Mouse (Mus musculus): ENCODE results near the gene Slc25a35. TPM values are rescaled to one million over a fixed set of nuclear protein-coding genes. Genes with fewer than 3 reads are reported as not detected.
"Not testable (repeated sequence)": the region's sequence is repeated elsewhere in the genome, so short reads cannot be mapped to it uniquely, and the experiment has no call there.

Slc25a35 gene
- total RNA-seq, 2 experiments from 2014 or later: 1.8 to 7.9 TPM

DNA sequence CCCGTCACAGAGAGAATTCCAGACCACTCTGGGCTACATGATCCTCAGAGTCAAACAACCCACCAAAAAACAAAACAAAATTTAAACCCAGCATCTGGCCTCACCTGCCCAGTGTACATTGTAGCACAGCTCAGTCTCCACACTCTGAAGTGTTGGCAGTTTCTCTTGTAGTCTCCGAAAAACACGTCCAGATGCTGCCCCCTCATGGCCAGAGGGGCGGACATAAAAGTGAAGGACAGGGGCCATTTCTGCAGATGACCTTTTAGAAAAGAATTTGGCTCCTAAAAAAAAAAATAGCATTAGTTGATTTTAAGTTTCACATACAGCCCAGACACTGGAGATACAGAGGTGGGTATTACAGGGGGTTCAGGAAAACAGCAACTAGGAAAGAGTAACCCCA is 35.7 kb downstream of the Slc25a35 start:
- ATAC-seq (ENCODE audit: poor library complexity, severe bottlenecking): no peak

DNA sequence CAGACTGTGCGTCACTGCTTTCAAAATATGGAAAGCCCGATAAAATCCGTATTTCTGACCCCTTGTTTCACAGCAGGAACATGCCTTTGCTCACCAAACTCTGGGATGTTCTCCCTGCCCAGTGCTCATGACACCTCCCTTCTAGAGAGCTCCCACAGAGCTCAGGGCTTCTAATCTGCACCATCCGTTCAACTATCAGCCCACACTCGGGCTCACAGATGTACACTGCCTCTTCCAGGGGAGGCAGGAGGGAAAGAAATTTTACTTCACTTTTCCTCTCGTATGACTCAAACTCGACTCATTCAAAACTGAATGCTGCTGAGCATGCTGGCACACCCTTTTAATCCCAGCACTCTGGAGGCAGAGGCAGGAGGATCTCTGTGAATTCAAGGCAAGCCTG is 37.3 kb downstream of the Slc25a35 start:
- ATAC-seq (ENCODE audit: poor library complexity, severe bottlenecking): no peak

DNA sequence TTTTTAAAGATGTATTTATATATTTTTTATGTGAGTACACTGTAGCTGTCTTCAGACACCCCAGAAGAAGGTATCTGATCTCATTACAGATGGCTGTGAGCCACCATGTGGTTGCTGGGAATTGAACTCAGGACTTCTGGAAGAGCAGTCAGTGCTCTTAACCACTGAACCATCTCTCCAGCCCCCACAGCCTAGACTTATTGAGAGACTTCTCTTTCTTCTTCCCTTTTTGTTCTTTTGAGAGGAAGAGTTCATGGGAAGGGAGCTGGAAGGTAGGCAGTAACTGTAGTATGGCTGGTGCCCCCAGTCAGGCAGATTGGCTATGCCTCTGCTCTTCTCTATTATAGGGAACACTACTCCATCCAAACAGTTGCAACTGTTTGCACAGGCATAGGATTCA is 38.6 kb downstream of the Slc25a35 start:
- ATAC-seq (ENCODE audit: poor library complexity, severe bottlenecking): not testable (repeated sequence)

DNA sequence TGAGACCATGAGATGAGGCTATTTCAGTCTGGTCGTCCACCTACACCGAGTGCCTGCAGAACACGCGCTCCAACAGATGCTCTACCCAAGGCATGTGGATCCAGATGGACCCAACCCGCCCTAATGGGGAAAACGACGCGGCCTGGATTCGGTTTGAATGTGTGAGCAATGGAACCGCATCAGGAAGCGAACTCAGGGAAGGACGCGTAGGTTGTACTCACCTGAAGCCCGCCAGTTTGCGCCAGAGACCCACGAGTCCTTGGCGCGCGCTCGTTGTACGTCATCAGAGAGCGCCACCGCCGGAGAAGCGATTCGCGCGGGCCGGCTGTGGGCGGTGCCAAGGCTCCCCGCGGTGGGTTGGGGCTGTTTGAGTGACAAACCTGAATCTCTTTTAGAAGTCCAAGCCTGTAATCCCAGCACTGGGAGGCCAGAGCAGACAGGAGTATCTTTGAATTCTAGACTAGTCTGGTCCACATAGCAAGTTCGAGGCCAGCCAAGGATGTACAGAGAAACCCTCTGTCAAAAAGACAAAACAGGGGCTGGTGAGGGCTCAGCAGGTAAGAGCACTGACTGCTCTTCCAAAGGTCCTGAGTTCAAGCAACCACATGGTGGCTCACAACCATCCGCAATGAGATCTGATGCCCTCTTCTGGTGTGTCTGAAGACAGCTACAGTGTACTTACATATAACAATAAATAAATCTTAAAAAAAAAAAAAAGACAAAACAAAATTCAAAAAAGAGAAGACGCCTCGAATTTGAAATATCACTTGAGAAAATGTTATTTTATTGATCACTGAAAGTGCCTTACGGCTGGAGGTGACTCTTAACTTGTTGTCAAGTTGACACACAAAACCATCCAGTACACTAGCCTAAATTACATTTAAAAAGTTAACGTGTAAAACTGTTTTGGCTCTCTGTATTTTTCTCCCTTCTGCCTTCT is 40.5 kb downstream of the Slc25a35 start, which contains the start of gene Pfas:
Gene Pfas, minus strand, starts transcription at position 279 of the 940 bp plus-strand sequence.
- peak; percentile 91 for ATAC-seq (ENCODE audit: poor library complexity, severe bottlenecking)

DNA sequence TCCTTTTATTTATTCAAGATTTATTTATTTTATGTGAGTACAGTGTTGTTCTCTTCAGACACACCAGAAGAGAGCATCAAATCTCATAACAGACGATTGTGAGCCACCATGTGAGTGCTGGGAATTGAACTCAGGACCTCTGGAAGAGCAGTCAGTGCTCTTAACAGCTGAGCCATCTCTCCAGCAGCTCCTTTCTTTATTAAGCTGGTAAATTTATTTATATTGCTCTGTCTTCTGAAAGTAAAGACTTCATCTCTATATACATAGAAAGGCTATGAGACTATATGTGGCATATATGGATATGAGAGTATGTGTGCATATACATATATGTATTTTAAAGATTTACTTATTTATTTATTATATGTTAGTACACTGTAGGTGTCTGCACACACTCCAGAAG is 41.6 kb downstream of the Slc25a35 start:
- ATAC-seq (ENCODE audit: poor library complexity, severe bottlenecking): no peak

DNA sequence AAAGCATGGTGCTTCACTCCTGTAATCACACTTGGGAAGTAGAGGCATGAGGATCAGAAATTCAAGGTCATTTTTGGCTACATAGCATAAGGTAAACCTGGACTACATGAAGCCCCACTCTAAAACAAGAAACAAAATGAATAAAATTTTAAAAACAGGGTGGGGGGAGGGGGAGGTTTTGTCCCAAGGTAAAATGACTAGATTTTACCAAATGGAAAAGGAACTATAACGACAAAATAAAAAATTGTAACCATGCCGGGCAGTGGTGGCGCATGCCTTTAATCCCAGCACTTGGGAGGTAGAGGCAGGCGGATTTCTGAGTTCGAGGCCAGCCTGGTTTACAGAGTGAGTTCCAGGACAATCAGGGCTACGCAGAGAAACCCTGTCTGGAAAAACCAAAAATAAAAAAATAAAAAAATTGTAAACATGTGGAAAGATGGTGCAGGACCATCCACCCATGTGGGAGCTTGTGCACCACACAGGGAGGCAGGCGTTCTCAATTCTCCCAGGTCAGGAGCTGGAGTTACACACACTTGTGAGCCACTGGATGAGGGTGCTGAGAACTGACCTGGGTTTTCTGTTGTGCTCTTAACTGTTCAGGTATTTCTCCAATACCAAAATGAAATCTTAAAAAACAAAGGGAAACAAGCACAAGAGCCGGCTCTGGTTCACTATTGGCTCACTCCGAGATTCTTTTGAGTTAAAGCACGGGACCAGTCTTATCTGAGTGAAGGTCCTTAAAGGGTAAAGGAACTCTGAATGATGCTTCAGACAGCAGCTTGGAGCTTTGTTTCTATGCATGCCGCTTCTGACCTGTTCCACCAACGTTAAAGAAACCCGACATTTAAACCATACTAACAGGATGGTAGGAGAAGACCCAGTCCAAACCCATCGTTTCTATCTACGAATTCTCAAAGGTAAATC is 42.7 kb downstream of the Slc25a35 start:
- no peak for ATAC-seq (ENCODE audit: poor library complexity, severe bottlenecking)

DNA sequence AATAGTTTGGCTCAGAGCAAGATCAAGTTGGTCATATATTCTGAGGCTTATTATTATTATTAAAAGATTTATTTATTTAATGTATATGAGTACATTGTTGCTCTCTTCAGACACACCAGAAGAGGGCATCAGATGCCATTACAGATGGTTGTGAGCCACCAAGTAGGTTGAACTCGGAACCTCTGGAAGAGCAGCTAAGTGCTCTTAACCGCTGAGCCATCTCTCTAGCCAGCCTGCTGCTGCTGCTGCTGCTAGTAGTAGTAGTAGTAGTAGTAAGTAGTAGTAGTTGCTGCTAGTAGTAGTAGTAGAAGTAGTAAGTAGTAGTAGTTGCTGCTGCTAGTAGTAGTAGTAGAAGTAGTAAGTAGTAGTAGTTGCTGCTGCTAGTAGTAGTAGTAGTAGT is 43.5 kb downstream of the Slc25a35 start:
- not testable (repeated sequence) for ATAC-seq (ENCODE audit: poor library complexity, severe bottlenecking)

DNA sequence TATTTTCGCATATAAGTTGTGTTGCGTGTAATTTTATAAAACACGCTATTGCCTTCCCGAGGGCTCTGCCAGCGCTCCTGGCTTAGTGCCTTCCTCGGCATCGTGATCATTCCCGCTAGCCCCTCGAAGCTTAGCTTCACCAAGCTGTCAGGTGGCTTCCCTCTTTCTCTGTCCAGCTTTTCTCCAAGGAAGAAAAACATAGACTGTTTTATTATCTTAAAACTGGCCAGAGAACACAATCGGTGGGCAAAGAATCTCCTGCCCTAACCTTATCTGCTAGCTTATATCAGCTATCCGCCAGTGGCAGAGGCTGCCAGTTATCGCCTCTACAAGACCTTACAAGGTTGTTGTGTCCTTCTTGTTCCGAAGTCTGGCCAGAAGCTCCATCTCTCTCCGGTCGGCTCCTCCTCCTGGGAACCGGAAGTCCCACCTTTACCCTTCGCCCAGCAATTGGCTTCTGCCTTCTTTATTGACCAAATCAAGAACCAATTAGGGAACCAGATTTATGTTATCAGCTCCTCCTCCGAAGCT is 44.2 kb downstream of the Slc25a35 start:
- peak; percentile 69 for ATAC-seq (ENCODE audit: poor library complexity, severe bottlenecking)

DNA sequence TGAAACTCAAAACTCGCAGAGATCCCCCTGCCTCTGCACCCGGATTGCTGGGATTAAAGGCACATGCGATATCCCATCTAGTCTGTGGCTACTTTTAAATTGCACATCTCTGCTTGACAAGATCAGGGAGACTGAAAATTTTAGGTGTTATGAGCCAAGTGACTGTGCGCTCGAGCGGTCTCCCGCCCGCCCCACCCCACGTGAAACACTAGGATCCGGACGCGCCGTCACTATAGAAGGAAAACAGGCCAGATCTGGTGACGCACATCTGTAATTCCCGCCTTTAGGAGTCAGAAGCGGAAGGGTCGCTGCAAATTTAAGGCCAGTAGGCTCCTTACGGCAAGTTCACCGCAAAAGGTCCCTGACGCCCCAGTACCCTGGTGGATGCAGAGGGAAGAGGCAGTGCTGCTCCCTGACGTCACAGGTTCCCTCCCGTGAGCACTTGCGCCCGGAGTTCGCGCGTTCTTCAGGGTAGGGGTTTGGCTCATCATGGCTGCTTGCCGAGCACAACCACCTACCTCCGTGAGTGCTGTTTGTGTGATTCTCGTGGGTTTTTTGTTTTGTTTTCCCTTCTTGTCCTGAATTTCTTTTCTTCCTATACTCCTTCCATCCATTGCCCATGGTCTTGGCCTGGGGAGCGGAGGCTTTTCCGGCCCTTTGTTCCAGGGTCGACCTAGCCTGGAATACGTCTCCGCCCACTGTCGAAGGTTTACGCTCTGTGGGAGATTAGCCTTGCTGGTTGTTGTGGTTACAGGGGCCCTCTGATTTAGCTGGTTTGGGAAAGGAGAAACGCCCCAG is 47.9 kb downstream of the Slc25a35 start, which contains the start of gene Ctc1:
Gene Ctc1, plus strand, starts transcription at position 268 of the 798 bp plus-strand sequence.
- peak; percentile 98 for ATAC-seq (ENCODE audit: poor library complexity, severe bottlenecking)

DNA sequence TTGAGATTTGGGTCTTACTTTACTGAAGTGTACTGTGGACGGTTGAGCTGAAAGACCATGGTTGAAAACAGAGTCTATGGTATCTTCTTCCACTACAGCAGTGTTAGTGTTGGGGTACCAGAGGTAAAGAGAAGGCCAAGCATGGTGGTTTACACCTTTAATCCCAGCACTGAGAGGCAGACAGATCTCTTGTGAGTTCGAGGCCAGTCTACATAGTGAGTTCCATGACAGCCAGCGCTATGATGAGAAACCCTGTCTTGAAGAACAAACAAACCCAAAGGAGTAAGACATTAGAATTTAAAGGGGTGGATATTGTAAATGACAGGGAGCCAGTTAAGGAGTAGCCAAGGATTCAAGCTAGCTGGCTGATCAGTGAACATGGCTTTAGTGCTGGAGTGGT is 48.8 kb downstream of the Slc25a35 start:
- no peak for ATAC-seq (ENCODE audit: poor library complexity, severe bottlenecking)

DNA sequence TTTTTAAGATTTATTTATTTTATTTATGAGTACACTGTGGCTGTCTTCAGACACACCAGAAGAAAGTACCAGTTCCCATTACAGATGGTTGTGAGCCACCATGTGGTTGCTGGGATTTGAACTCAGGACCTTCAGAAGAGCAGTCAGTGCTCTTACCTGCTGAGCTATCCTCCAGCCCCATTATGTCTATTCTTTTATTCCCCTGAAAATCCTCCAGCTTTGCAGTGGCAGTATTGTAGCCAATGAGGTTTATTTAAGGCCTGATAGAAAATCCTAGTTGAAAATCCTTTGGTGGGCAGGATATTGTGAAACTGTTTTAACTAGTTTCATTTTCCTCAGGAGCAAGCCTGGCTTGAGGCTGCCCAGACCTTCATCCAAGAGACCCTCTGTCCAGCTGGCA is 52.8 kb downstream of the Slc25a35 start:
- ATAC-seq (ENCODE audit: poor library complexity, severe bottlenecking): no peak

Other genes starting within 250 kb of the Slc25a35 start
- gene Ndel1, start 96.3 kb upstream of the Slc25a35 start, total RNA-seq (2015): 48.9 and 53.9 TPM in 2 replicates
- 71.2 and 114 TPM in 2 replicates for gene Ndel1, start 96.3 kb upstream of the Slc25a35 start, total RNA-seq (2017)
- not detected in 2 replicates for gene Rnf222, start 79.6 kb upstream of the Slc25a35 start, total RNA-seq (2015)
- not detected in 2 replicates for gene Rnf222, start 79.6 kb upstream of the Slc25a35 start, total RNA-seq (2017)
- 2,468 and 2,587 TPM in 2 replicates for gene Rpl26, start 66.5 kb upstream of the Slc25a35 start, total RNA-seq (2015)
- gene Rpl26, start 66.5 kb upstream of the Slc25a35 start, total RNA-seq (2017): 3,510 and 4,069 TPM in 2 replicates
- not detected in 2 replicates for gene Odf4, start 41.0 kb upstream of the Slc25a35 start, total RNA-seq (2015)
- gene Odf4, start 41.0 kb upstream of the Slc25a35 start, total RNA-seq (2017): not detected in 2 replicates
- not detected in 2 replicates for gene Arhgef15, start 10.7 kb upstream of the Slc25a35 start, total RNA-seq (2015)
- 0.07 TPM in 1 of 2 replicates, not detected in the other for gene Arhgef15, start 10.7 kb upstream of the Slc25a35 start, total RNA-seq (2017)
- 10.2 and 13.1 TPM in 2 replicates for gene Rangrf, start 7.1 kb downstream of the Slc25a35 start, total RNA-seq (2015)
- 4.7 and 6.8 TPM in 2 replicates for gene Rangrf, start 7.1 kb downstream of the Slc25a35 start, total RNA-seq (2017)
- gene Pfas, start 40.3 kb downstream of the Slc25a35 start, total RNA-seq (2015): 7.3 and 10.3 TPM in 2 replicates
- 7.4 and 10.4 TPM in 2 replicates for gene Pfas, start 40.3 kb downstream of the Slc25a35 start, total RNA-seq (2017)
- 28.0 and 34.5 TPM in 2 replicates for gene Ctc1, start 47.8 kb downstream of the Slc25a35 start, total RNA-seq (2015)
- gene Ctc1, start 47.8 kb downstream of the Slc25a35 start, total RNA-seq (2017): 15.8 and 20.5 TPM in 2 replicates
- 105 and 116 TPM in 2 replicates for gene Aurkb, start 77.5 kb downstream of the Slc25a35 start, total RNA-seq (2015)
- 116 and 125 TPM in 2 replicates for gene Aurkb, start 77.5 kb downstream of the Slc25a35 start, total RNA-seq (2017)
- gene Borcs6, start 91.6 kb downstream of the Slc25a35 start, total RNA-seq (2015): 18.8 and 20.5 TPM in 2 replicates
- gene Borcs6, start 91.6 kb downstream of the Slc25a35 start, total RNA-seq (2017): 17.7 and 20.2 TPM in 2 replicates
- gene Tmem107, start 102.7 kb downstream of the Slc25a35 start, total RNA-seq (2015): 13.2 and 15.7 TPM in 2 replicates
- 11.4 and 26.6 TPM in 2 replicates for gene Tmem107, start 102.7 kb downstream of the Slc25a35 start, total RNA-seq (2017)
- gene Vamp2, start 120.4 kb downstream of the Slc25a35 start, total RNA-seq (2015): 53.9 and 66.6 TPM in 2 replicates
- 11.2 and 21.8 TPM in 2 replicates for gene Vamp2, start 120.4 kb downstream of the Slc25a35 start, total RNA-seq (2017)
- gene Per1, start 127.1 kb downstream of the Slc25a35 start, total RNA-seq (2015): 6.7 and 12.5 TPM in 2 replicates
- gene Per1, start 127.1 kb downstream of the Slc25a35 start, total RNA-seq (2017): 7.9 and 8.5 TPM in 2 replicates
- gene Hes7, start 152.3 kb downstream of the Slc25a35 start, total RNA-seq (2015): not detected in 2 replicates
- not detected in 2 replicates for gene Hes7, start 152.3 kb downstream of the Slc25a35 start, total RNA-seq (2017)
- gene 9130213A22Rik, start 154.5 kb downstream of the Slc25a35 start, total RNA-seq (2015): not detected in 2 replicates
- gene 9130213A22Rik, start 154.5 kb downstream of the Slc25a35 start, total RNA-seq (2017): not detected in 2 replicates
- 0.18 TPM in 1 of 2 replicates, not detected in the other for gene Aloxe3, start 157.8 kb downstream of the Slc25a35 start, total RNA-seq (2015)
- gene Aloxe3, start 157.8 kb downstream of the Slc25a35 start, total RNA-seq (2017): not detected in 2 replicates
- gene Alox12b, start 188.9 kb downstream of the Slc25a35 start, total RNA-seq (2015): not detected in 2 replicates
- gene Alox12b, start 188.9 kb downstream of the Slc25a35 start, total RNA-seq (2017): not detected in 2 replicates
- 1.3 and 1.5 TPM in 2 replicates for gene Alox8, start 229.7 kb downstream of the Slc25a35 start, total RNA-seq (2015)
- 1.8 and 2.0 TPM in 2 replicates for gene Alox8, start 229.7 kb downstream of the Slc25a35 start, total RNA-seq (2017)